Mouse (Mus musculus): ENCODE data around the gene C130079G13Rik. TPM values are rescaled to one million over a fixed set of nuclear protein-coding genes. Genes with fewer than 3 reads are reported as not detected.
"Not testable (repeated sequence)": the region's sequence is repeated elsewhere in the genome, so short reads cannot be mapped to it uniquely, and the experiment has no call there.

The C130079G13Rik gene
- not detected in 2 replicates for total RNA-seq (2014; rRNA removed)
- not detected in 2 replicates for polyA plus RNA-seq (2015; fragmentation: Nextera tagmentation; extraction: Ambion mirVana)

DNA sequence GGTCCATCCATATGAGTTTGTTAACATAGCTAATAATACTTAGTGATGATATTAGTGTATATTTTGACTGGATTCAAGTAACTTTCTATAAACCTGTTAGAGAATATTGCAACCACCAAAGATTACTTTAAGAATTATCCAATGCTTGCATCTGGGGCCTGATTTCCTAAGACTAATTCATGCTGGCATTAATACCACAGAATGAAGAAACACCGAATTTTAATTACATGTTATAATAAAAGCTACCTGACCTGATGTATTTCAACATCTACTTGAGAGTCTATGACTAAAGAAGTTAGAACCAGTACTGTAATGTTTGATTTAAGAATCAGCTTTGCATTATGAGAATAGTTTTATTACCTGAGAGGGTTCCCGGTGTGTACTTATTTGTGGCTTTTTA is at the start of gene C130079G13Rik:
Gene C130079G13Rik (plus strand): TSS at position 301 of the 400 bp plus-strand sequence.
- DNase-seq, result no peak

DNA sequence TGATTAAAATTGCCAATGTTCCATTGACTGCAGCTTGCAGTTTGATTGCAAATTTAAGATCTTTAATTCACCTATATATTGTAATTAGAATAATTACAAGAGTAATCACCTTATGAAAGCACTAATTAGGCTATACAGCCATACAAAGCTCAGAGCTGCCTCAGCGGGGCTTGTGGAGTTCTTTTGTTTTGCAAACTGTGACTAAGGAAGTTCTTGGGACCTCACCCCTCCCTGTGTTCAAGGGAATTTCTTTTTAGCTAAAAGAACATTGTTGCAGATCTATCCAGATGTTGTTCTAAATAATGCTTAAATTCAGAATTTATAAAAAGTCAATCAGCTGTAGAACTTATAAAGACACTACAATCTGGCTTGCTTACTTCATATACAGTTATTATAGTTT is 47.4 kb upstream of the C130079G13Rik start:
- H3K4me1 ChIP-seq (ENCODE audit: insufficient read depth), result not testable (repeated sequence)

More for the DNA sequence above, at the start of gene C130079G13Rik:
- 93% methylated on average over 2 of the region's 2 CpGs for WGBS
- Histone ChIP-seq H3K27ac (ENCODE audit: low read depth, low read length) (no peak within 1 kb of the TSS), H3K4me3 (ENCODE audit: low read depth, low read length) (no peak within 1 kb of the TSS), H3K36me3 (ENCODE audit: insufficient read depth) (no peaks in the 10 kb centered on the region), H3K9ac (no peak within 1 kb of the TSS), H3K4me1 (ENCODE audit: insufficient read depth) (no peaks in the 10 kb centered on the region), H3K9me3 (ENCODE audit: low read length) (no peaks in the 10 kb centered on the region), H3K27me3 (ENCODE audit: insufficient read depth, low read length) (no peaks in the 10 kb centered on the region), H3K4me2 (ENCODE audit: low read depth) (no peak within 1 kb of the TSS)
- no peak for TF ChIP-seq CTCF (IDR thresholded peaks at IDR 0.05; ENCODE audit: low read depth)
- ATAC-seq, result no peak

DNA sequence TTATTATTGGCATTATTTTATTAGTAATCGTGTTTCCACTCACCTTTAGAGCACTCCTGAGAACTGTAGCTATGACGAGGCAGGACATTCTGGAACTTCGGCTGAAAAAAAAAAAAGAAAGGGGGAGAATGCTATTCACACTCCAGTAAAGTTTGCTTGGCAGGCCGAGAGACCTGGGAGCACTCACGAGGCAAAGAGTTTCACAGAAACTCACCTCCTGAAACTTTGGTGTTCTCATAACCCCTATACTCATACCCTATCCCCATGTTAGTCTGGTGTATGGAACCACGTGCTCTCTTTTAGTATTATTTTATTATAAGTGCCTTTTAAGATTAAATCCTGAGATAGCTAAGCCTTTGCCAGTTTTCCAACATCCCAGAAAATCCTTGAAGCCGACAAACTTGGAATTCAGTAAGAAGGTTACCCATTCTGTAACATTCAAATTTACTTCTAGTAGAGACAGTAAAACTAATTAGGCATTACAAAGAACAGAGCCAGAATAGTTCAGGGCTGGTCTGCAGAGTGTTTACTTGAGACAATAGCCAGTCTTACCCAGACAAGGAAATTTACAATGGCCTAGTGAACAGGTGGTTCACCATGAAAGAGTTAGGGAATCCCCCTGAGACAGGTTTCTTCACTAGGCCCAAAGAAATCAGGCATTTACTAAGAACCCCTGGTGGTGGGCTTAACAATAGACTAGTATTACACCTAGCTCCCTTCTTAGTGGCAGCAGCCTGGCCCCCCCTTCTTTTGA is 45.0 kb upstream of the C130079G13Rik start:
- DNase-seq; H3K9ac ChIP-seq; H3K9me3 ChIP-seq (ENCODE audit: low read length); H3K36me3 ChIP-seq (ENCODE audit: insufficient read depth); H3K4me2 ChIP-seq (ENCODE audit: low read depth); H3K4me1 ChIP-seq (ENCODE audit: insufficient read depth); ATAC-seq; H3K27ac ChIP-seq (ENCODE audit: low read depth, low read length); H3K4me3 ChIP-seq (ENCODE audit: low read depth, low read length); H3K27me3 ChIP-seq (ENCODE audit: insufficient read depth, low read length): not testable (repeated sequence)
- 71% methylated on average over 7 of the region's 7 CpGs for WGBS

More for the DNA sequence above, 47.4 kb upstream of the C130079G13Rik start:
- not testable (repeated sequence) for H3K27ac ChIP-seq (ENCODE audit: low read depth, low read length); H3K9ac ChIP-seq; H3K36me3 ChIP-seq (ENCODE audit: insufficient read depth); H3K27me3 ChIP-seq (ENCODE audit: insufficient read depth, low read length); ATAC-seq; DNase-seq; H3K4me3 ChIP-seq (ENCODE audit: low read depth, low read length); H3K4me2 ChIP-seq (ENCODE audit: low read depth); H3K9me3 ChIP-seq (ENCODE audit: low read length)
- 16% methylated on average over 1 of the region's 1 CpGs for WGBS

DNA sequence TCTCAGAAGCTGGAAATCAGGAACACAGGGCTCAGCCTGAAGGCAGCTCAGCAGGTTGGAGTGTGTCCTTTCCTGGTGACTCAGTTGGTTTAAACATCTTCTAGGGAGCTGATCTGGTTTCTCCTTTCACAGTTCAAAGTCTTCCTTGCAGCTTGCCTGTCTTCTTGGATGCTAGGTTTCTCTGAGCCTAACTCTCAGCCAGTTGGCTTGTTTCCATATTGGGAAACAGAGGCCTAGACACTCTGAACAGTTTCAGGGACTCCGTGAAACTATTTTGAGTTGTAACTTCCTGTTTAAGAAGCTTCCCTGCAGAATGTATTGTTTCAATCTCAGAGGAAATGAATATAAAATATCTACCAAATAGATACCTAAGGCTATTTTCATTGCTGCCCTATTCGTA is 31.7 kb upstream of the C130079G13Rik start:
- no peak for ATAC-seq
- 83% methylated on average over 2 of the region's 2 CpGs for WGBS
- Histone ChIP-seq H3K4me1 (ENCODE audit: insufficient read depth) (no peaks in the 10 kb centered on the region), H3K27me3 (ENCODE audit: insufficient read depth, low read length) (no peaks in the 10 kb centered on the region), H3K36me3 (ENCODE audit: insufficient read depth) (no peaks in the 10 kb centered on the region), H3K4me3 (ENCODE audit: low read depth, low read length) (no peak overlapping the region), H3K27ac (ENCODE audit: low read depth, low read length) (no peak overlapping the region), H3K4me2 (ENCODE audit: low read depth) (no peak overlapping the region), H3K9me3 (ENCODE audit: low read length) (no peaks in the 10 kb centered on the region), H3K9ac (no peak overlapping the region)
- no peak for TF ChIP-seq CTCF (IDR thresholded peaks at IDR 0.05; ENCODE audit: low read depth)
- no peak for DNase-seq

DNA sequence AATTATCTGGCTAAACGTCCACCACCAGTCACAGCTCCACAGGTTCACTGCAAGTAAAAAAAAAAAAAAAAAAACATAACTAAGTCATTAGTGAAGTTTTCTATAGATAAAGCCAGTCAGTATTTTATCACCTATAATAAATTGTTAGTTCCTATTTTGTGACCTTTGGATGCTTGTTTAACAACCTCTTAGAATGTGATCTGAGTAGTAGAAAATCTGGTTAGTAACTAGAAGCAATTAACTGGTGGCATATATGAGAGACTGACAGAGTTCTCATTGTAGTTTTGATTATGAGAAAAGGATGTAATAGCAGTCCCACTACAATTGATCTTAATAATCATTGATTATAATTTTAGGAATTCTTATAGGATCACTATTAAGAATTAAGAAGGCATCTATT is 9.6 kb downstream of the C130079G13Rik start:
- Histone ChIP-seq H3K27me3 (ENCODE audit: insufficient read depth, low read length) (no peaks in the 10 kb centered on the region), H3K4me1 (ENCODE audit: insufficient read depth) (no peaks in the 10 kb centered on the region), H3K27ac (ENCODE audit: low read depth, low read length) (no peak overlapping the region), H3K9me3 (ENCODE audit: low read length) (no peaks in the 10 kb centered on the region), H3K4me2 (ENCODE audit: low read depth) (no peak overlapping the region), H3K4me3 (ENCODE audit: low read depth, low read length) (no peak overlapping the region), H3K9ac (no peak overlapping the region), H3K36me3 (ENCODE audit: insufficient read depth) (no peaks in the 10 kb centered on the region)
- no peak for DNase-seq
- 80% methylated on average over 1 of the region's 1 CpGs for WGBS
- TF ChIP-seq CTCF (IDR thresholded peaks at IDR 0.05; ENCODE audit: low read depth), result no peak
- ATAC-seq, result no peak

DNA sequence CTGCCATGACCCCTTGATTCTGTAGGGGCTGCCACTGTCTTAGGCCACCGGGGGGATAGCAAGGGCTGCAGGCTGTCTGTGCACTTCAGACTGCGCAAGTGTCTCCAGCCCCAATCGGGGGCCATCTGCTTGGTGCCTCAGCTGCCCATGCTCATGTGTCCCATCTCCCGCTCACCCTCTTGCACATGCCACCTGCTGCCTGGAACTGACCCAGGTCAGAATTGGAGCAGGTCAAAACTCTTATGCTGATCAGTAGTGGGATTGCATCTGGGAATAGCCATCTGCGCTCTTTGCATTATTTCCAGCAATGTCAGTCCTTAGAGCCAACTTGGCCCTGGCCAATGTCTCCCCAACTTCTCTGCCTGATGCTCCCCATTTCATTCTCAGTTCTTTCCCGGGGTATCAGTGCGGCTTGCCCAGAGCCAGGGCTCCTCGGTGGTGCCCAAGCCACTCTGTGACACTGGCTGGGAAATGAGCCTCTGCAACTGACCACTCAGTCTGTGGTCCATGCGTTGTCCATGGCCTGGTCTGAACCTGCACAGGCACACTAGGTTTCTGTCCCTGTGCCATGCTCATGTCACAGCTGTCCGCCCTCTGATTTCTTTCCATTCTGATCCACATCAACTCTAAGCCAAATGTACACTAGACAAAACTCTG is 22.4 kb downstream of the C130079G13Rik start:
- H3K9me3 ChIP-seq (ENCODE audit: low read length), result no peaks in the 10 kb centered on the region
- H3K4me1 ChIP-seq (ENCODE audit: insufficient read depth), result no peaks in the 10 kb centered on the region
- no peaks in the 10 kb centered on the region for H3K36me3 ChIP-seq (ENCODE audit: insufficient read depth)
- ATAC-seq (no peak), DNase-seq (no peak)
- no peak overlapping the region for H3K4me2 ChIP-seq (ENCODE audit: low read depth)
- WGBS, result 92% methylated on average over 10 of the region's 10 CpGs
- TF ChIP-seq CTCF (IDR thresholded peaks at IDR 0.05; ENCODE audit: low read depth), result no peak
- H3K27ac ChIP-seq (ENCODE audit: low read depth, low read length), result no peak overlapping the region
- H3K27me3 ChIP-seq (ENCODE audit: insufficient read depth, low read length), result no peaks in the 10 kb centered on the region
- H3K4me3 ChIP-seq (ENCODE audit: low read depth, low read length), result no peak overlapping the region
- H3K9ac ChIP-seq, result no peak overlapping the region

DNA sequence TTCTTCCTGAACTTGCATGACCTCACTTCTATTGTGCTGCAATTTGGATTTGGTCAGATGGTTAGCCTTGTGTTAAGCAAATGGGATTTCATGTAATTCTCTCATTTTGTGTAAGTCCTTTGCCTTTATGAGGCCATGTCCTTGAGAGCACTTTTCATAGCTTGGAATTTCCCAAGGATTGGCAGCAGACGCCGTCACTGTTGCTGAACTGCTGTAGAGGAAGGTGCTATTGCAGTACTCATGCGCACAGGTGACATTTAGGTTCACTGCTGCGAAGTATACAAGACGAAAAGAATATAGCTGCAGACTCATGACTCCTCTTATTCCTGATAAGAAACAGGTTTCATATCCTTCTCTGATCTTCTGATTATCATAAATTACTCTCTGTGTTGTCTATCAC is 45.9 kb downstream of the C130079G13Rik start:
- Histone ChIP-seq H3K4me2 (ENCODE audit: low read depth) (no peak overlapping the region), H3K27ac (ENCODE audit: low read depth, low read length) (no peak overlapping the region), H3K9me3 (ENCODE audit: low read length) (no peaks in the 10 kb centered on the region), H3K9ac (no peak overlapping the region), H3K4me3 (ENCODE audit: low read depth, low read length) (no peak overlapping the region), H3K36me3 (ENCODE audit: insufficient read depth) (no peaks in the 10 kb centered on the region), H3K27me3 (ENCODE audit: insufficient read depth, low read length) (no peaks in the 10 kb centered on the region), H3K4me1 (ENCODE audit: insufficient read depth) (no peaks in the 10 kb centered on the region)
- DNase-seq, result no peak
- TF ChIP-seq CTCF (IDR thresholded peaks at IDR 0.05; ENCODE audit: low read depth), result no peak
- ATAC-seq, result no peak
- WGBS, result 78% methylated on average over 5 of the region's 5 CpGs

Measured in forebrain, postnatal 0 days (tissue).